Mouse (Mus musculus): ENCODE measurements around the gene Cfd. TPM values are rescaled to one million over a fixed set of nuclear protein-coding genes. Genes with fewer than 3 reads are reported as not detected.

The Cfd gene
- polyA plus RNA-seq, 1 experiment, result not detected

GRCm38 (mm10) chr10:79930826-79931186 is 40.2 kb downstream of the Cfd start:
- Histone ChIP-seq H3K4me1 (ENCODE audit: control insufficient read depth, insufficient read depth, low read length) (no peaks in the 10 kb centered on the region), H3K9ac (ENCODE audit: low read depth, poor library complexity, severe bottlenecking) (no peak overlapping the region)

DNA sequence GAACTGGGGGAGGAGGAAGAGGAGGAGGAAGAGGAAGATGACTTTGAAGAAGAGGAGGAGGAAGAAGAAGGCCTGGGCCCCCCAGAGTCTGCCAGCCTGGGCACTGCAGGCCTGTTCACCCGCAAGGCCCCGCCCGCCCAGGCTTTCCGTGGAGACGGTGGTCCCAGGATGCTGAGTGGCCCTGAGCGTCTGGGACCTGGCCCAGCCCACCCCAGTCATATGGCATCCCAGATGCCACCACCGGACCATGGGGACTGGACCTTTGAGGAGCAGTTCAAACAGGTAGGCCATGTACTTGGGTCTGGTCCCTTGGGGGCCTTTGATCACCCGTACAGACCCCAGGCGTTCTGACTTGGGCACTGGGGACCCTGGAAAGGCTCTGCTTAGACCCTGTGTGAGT is 41.1 kb downstream of the Cfd start:
- Histone ChIP-seq H3K27me3 (ENCODE audit: control insufficient read depth, insufficient read depth, low read length, poor library complexity, severe bottlenecking) (no peaks in the 10 kb centered on the region), H3K9me3 (replicated peaks; ENCODE audit: control insufficient read depth, insufficient read depth, low read length, poor library complexity, severe bottlenecking) (no peaks in the 10 kb centered on the region), H3K36me3 (ENCODE audit: control insufficient read depth, insufficient read depth, low read length, poor library complexity, severe bottlenecking) (no peaks in the 10 kb centered on the region), H3K4me3 (ENCODE audit: low read depth, low read length) (no peak overlapping the region), H3K27ac (ENCODE audit: insufficient read depth, low read length) (no peak overlapping the region), H3K4me1 (ENCODE audit: control insufficient read depth, insufficient read depth, low read length) (no peaks in the 10 kb centered on the region), H3K9ac (ENCODE audit: low read depth, poor library complexity, severe bottlenecking) (no peak overlapping the region)
- TF ChIP-seq POLR2A (IDR thresholded peaks at IDR 0.05; ENCODE audit: insufficient read depth, low read length) (no peak), CTCF (IDR thresholded peaks at IDR 0.05; ENCODE audit: low read depth, low read length) (no peak), EP300 (IDR thresholded peaks at IDR 0.05; ENCODE audit: insufficient read depth, low read depth, low read length) (no peak)

More at GRCm38 (mm10) chr10:79930826-79931186, 40.2 kb downstream of the Cfd start:
- Histone ChIP-seq H3K9me3 (replicated peaks; ENCODE audit: control insufficient read depth, insufficient read depth, low read length, poor library complexity, severe bottlenecking) (no peaks in the 10 kb centered on the region), H3K4me3 (ENCODE audit: low read depth, low read length) (no peak overlapping the region), H3K36me3 (ENCODE audit: control insufficient read depth, insufficient read depth, low read length, poor library complexity, severe bottlenecking) (no peaks in the 10 kb centered on the region), H3K27ac (ENCODE audit: insufficient read depth, low read length) (no peak overlapping the region), H3K27me3 (ENCODE audit: control insufficient read depth, insufficient read depth, low read length, poor library complexity, severe bottlenecking) (no peaks in the 10 kb centered on the region)
- TF ChIP-seq EP300 (IDR thresholded peaks at IDR 0.05; ENCODE audit: insufficient read depth, low read depth, low read length) (no peak), POLR2A (IDR thresholded peaks at IDR 0.05; ENCODE audit: insufficient read depth, low read length) (no peak), CTCF (IDR thresholded peaks at IDR 0.05; ENCODE audit: low read depth, low read length) (no peak)

DNA sequence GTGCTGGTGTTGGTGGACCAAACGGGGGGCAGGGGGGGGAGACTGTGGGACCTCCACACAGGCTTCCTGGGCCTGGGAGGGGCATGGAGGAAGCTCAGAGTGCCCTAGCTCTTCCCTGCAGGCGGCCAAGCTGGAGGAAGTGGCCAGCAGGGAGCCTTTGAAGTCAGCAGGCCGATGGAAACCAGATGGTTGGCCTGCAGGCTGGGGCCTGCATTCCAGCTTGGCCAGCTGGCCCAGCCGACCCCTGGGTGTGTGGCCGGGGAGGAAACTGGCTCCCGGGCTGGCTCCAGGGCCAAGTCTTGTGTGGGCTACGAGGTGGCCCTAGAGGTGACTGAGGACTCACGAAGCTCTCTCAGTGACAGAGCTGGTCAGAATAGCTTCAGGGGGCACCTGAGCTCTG is 42.1 kb downstream of the Cfd start:
- TF ChIP-seq EP300 (IDR thresholded peaks at IDR 0.05; ENCODE audit: insufficient read depth, low read depth, low read length) (no peak), CTCF (IDR thresholded peaks at IDR 0.05; ENCODE audit: low read depth, low read length) (no peak), POLR2A (IDR thresholded peaks at IDR 0.05; ENCODE audit: insufficient read depth, low read length) (no peak)
- H3K36me3 ChIP-seq (ENCODE audit: control insufficient read depth, insufficient read depth, low read length, poor library complexity, severe bottlenecking), result no peaks in the 10 kb centered on the region
- no peak overlapping the region for H3K27ac ChIP-seq (ENCODE audit: insufficient read depth, low read length)
- no peak overlapping the region for H3K9ac ChIP-seq (ENCODE audit: low read depth, poor library complexity, severe bottlenecking)
- no peaks in the 10 kb centered on the region for H3K27me3 ChIP-seq (ENCODE audit: control insufficient read depth, insufficient read depth, low read length, poor library complexity, severe bottlenecking)
- no peaks in the 10 kb centered on the region for H3K4me1 ChIP-seq (ENCODE audit: control insufficient read depth, insufficient read depth, low read length)
- H3K9me3 ChIP-seq (replicated peaks; ENCODE audit: control insufficient read depth, insufficient read depth, low read length, poor library complexity, severe bottlenecking), result no peaks in the 10 kb centered on the region
- no peak overlapping the region for H3K4me3 ChIP-seq (ENCODE audit: low read depth, low read length)

DNA sequence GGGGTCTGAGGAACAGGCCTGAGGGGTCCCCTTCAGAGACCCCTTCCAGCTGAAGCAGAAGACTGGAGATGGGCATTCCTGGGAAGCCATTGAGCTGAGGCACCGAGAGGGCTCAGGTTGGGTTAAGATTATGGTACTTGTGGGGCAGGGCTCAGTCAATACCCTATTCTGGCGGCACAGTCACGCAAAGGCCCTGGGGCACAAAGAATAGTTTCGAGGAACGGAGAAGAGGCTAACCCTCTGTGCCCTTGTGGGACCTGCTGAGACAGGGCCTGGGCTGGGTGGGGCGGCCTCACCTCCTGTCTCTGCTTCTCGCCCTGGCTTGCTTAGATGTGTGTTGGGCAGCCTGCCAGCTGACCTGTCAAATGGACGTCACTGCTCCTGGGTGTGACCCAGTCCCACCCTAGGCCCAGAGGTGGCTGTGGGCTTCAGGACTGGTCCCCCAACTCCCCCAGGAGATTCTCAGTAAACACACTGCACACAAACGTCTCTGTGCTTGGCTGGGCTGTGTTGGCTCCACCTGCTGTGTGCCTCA is 42.6 kb downstream of the Cfd start:
- TF ChIP-seq POLR2A (IDR thresholded peaks at IDR 0.05; ENCODE audit: insufficient read depth, low read length) (no peak), EP300 (IDR thresholded peaks at IDR 0.05; ENCODE audit: insufficient read depth, low read depth, low read length) (no peak)
- H3K9me3 ChIP-seq (replicated peaks; ENCODE audit: control insufficient read depth, insufficient read depth, low read length, poor library complexity, severe bottlenecking), result no peaks in the 10 kb centered on the region
- H3K27me3 ChIP-seq (ENCODE audit: control insufficient read depth, insufficient read depth, low read length, poor library complexity, severe bottlenecking), result no peaks in the 10 kb centered on the region
- no peaks in the 10 kb centered on the region for H3K4me1 ChIP-seq (ENCODE audit: control insufficient read depth, insufficient read depth, low read length)
- no peaks in the 10 kb centered on the region for H3K36me3 ChIP-seq (ENCODE audit: control insufficient read depth, insufficient read depth, low read length, poor library complexity, severe bottlenecking)
- H3K9ac ChIP-seq (ENCODE audit: low read depth, poor library complexity, severe bottlenecking), result no peak overlapping the region
- no peak overlapping the region for H3K4me3 ChIP-seq (ENCODE audit: low read depth, low read length)
- no peak overlapping the region for H3K27ac ChIP-seq (ENCODE audit: insufficient read depth, low read length)

DNA sequence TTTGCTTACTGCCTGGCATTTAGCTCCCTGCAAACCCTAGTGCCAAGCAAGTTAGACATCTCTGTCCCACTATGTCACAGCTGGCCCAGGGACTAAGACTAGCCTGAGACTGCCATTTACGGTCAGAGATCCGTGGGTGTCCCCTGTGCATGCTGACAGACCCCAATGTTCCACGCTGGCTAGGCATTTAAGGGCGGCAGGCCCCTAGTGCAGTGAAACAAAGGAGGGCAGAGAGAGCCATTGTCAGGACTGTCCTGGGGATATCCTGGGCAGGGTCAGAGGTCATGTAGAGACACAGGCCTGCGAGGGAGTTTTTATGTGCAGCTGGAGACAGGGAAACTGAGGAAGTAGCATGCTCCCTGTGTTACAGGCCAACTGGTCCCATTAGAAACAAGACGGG is 43.2 kb downstream of the Cfd start:
- H3K9ac ChIP-seq (ENCODE audit: low read depth, poor library complexity, severe bottlenecking), result no peak overlapping the region
- no peaks in the 10 kb centered on the region for H3K4me1 ChIP-seq (ENCODE audit: control insufficient read depth, insufficient read depth, low read length)
- no peaks in the 10 kb centered on the region for H3K27me3 ChIP-seq (ENCODE audit: control insufficient read depth, insufficient read depth, low read length, poor library complexity, severe bottlenecking)
- H3K27ac ChIP-seq (ENCODE audit: insufficient read depth, low read length), result no peak overlapping the region
- TF ChIP-seq POLR2A (IDR thresholded peaks at IDR 0.05; ENCODE audit: insufficient read depth, low read length) (no peak), CTCF (IDR thresholded peaks at IDR 0.05; ENCODE audit: low read depth, low read length) (no peak), EP300 (IDR thresholded peaks at IDR 0.05; ENCODE audit: insufficient read depth, low read depth, low read length) (no peak)
- H3K36me3 ChIP-seq (ENCODE audit: control insufficient read depth, insufficient read depth, low read length, poor library complexity, severe bottlenecking), result no peaks in the 10 kb centered on the region
- no peaks in the 10 kb centered on the region for H3K9me3 ChIP-seq (replicated peaks; ENCODE audit: control insufficient read depth, insufficient read depth, low read length, poor library complexity, severe bottlenecking)
- no peak overlapping the region for H3K4me3 ChIP-seq (ENCODE audit: low read depth, low read length)

- H3K9me3 ChIP-seq (replicated peaks; ENCODE audit: control insufficient read depth, insufficient read depth, low read length, poor library complexity, severe bottlenecking), result no peaks in the 10 kb centered on the region
- H3K9ac ChIP-seq (ENCODE audit: low read depth, poor library complexity, severe bottlenecking), result no peak overlapping the region
- H3K36me3 ChIP-seq (ENCODE audit: control insufficient read depth, insufficient read depth, low read length, poor library complexity, severe bottlenecking), result no peaks in the 10 kb centered on the region
- TF ChIP-seq EP300 (IDR thresholded peaks at IDR 0.05; ENCODE audit: insufficient read depth, low read depth, low read length), result no peak
- TF ChIP-seq POLR2A (IDR thresholded peaks at IDR 0.05; ENCODE audit: insufficient read depth, low read length), result no peak
- no peak for TF ChIP-seq CTCF (IDR thresholded peaks at IDR 0.05; ENCODE audit: low read depth, low read length)
- no peaks in the 10 kb centered on the region for H3K27me3 ChIP-seq (ENCODE audit: control insufficient read depth, insufficient read depth, low read length, poor library complexity, severe bottlenecking)
- no peak overlapping the region for H3K4me3 ChIP-seq (ENCODE audit: low read depth, low read length)
- no peaks in the 10 kb centered on the region for H3K4me1 ChIP-seq (ENCODE audit: control insufficient read depth, insufficient read depth, low read length)
- no peak overlapping the region for H3K27ac ChIP-seq (ENCODE audit: insufficient read depth, low read length)
Measured at GRCm38 (mm10) chr10:79934272-79934721, 43.6 kb downstream of the Cfd start.
